Mouse (Mus musculus) lung, postnatal 0 days (tissue): ENCODE measurements around the gene Zbtb17.

Experiments
- CTCF ChIP-seq: IDR thresholded peaks from 2 replicates; pipeline ENCODE4 v1.5.1; 2016; ENCODE audit warnings: antibody characterized with exemption, mild to moderate bottlenecking
- EP300 ChIP-seq: IDR thresholded peaks from 2 replicates; pipeline ENCODE4 v1.6.1; 2016; ENCODE audit warnings: antibody characterized with exemption, mild to moderate bottlenecking, control low read depth

- TF ChIP-seq CTCF (no peak), EP300 (no peak)
Observed at GRCm38 (mm10) chr4:141512145-141512544, 67.7 kb downstream of the Zbtb17 start.
